Mouse (Mus musculus) ES-E14 (cell line): ENCODE measurements around the gene Actl6b.

Experiments
- CHD2 ChIP-seq: IDR thresholded peaks from 2 replicates; pipeline ENCODE4 v1.6.1; 2014; ENCODE audit warnings: mild to moderate bottlenecking, low read depth, low read length, inconsistent platforms
- HCFC1 ChIP-seq: IDR thresholded peaks from 2 replicates; pipeline ENCODE4 v1.6.1; 2012; ENCODE audit warnings: low read length, inconsistent platforms, borderline replicate concordance; ENCODE audit not compliant: insufficient read depth
- MAFK ChIP-seq: IDR thresholded peaks from 2 replicates; pipeline ENCODE4 v1.6.1; 2014; ENCODE audit warnings: mild to moderate bottlenecking, low read depth, low read length, inconsistent platforms; ENCODE audit not compliant: insufficient read depth
- ZC3H11A ChIP-seq: IDR thresholded peaks from 2 replicates; pipeline ENCODE4 v1.6.1; 2012; ENCODE audit warnings: low read depth, mild to moderate bottlenecking, inconsistent platforms, low read length, borderline replicate concordance
- ZNF384 ChIP-seq: IDR thresholded peaks from 2 replicates; pipeline ENCODE4 v1.6.1; 2012; ENCODE audit warnings: low read depth, low read length, inconsistent platforms

- TF ChIP-seq HCFC1 (no peak), MAFK (no peak), CHD2 (no peak), ZNF384 (no peak), ZC3H11A (no peak)
These were observed 43.3 kb upstream of the Actl6b start for GRCm38 (mm10) chr5:137510014-137510501.
